Mouse (Mus musculus) spleen, adult 2 months (tissue): ENCODE results near the gene Fcrls. TPM values are rescaled to one million over a fixed set of nuclear protein-coding genes. Genes with fewer than 3 reads are reported as not detected.

Source experiments
- DNase-seq, 2 experiments: peaks; one replicate each; pipeline versions ENCODE4 v3.0.0 to v3.0.0-alpha.2; 2012 to 2021; ENCODE audit warnings: low spot score in 2 of 2, low read depth in 1 of 2
- H3K27ac ChIP-seq: fragments of 200-500 bp; 2 replicates; pipeline ENCODE4 v1.5.1; 2012; ENCODE audit warnings: low read length, inconsistent platforms; ENCODE audit not compliant: insufficient read depth
- H3K27me3 ChIP-seq: fragments of 200-500 bp; 2 replicates; pipeline ENCODE4 v1.6.1; 2012; ENCODE audit warnings: mild to moderate bottlenecking, moderate library complexity, low read length, inconsistent platforms; ENCODE audit not compliant: control insufficient read depth, insufficient read depth
- H3K36me3 ChIP-seq: fragments of 200-500 bp; 2 replicates; pipeline ENCODE4 v1.6.1; 2012; ENCODE audit warnings: mild to moderate bottlenecking, low read length, inconsistent platforms; ENCODE audit not compliant: control insufficient read depth, insufficient read depth
- H3K4me1 ChIP-seq: fragments of 200-500 bp; 2 replicates; pipeline ENCODE4 v1.6.1; 2011; ENCODE audit warnings: inconsistent platforms; ENCODE audit not compliant: control insufficient read depth, insufficient read depth, insufficient read length
- H3K4me3 ChIP-seq: fragments of 200-500 bp; 2 replicates; pipeline ENCODE4 v1.5.1; 2011; ENCODE audit warnings: mild to moderate bottlenecking, inconsistent platforms; ENCODE audit not compliant: insufficient read depth, insufficient read length; ENCODE audit errors: extremely low read depth
- CTCF ChIP-seq: fragments of 200-500 bp; IDR thresholded peaks from 2 replicates; pipeline ENCODE4 v1.5.1; 2011; ENCODE audit warnings: mild to moderate bottlenecking, inconsistent platforms; ENCODE audit not compliant: insufficient read depth, insufficient read length, insufficient replicate concordance; ENCODE audit errors: extremely low read depth
- POLR2A ChIP-seq: fragments of 200-500 bp; IDR thresholded peaks from 2 replicates; pipeline ENCODE4 v1.6.1; 2011; ENCODE audit warnings: low read depth, low read length, inconsistent platforms
- WGBS: fragments of 180-500 bp; shearing (Covaris S2); methylation state at CpG from one replicate; pipeline ENCODE4 v1.1.7; 2018; 5-methylcytosine and 5-hydroxymethylcytosine counted together
- polyA plus RNA-seq: library from polyadenylated mRNA; depleted of rRNA; stranded (reverse); fragments of >200 nt; gene quantifications from 2 replicates; pipeline ENCODE4 v1.2.3, GENCODE M21; 2012; rRNA removed

Fcrls gene
- 0.11 TPM in 1 of 2 replicates, not detected in the other for polyA plus RNA-seq

GRCm38 (mm10) chr3:87263436-87263835, at the start of gene Fcrls:
Gene Fcrls, minus strand, starts transcription at chr3:87263738.
- 28% methylated on average over 7 of the region's 7 CpGs for WGBS

DNA sequence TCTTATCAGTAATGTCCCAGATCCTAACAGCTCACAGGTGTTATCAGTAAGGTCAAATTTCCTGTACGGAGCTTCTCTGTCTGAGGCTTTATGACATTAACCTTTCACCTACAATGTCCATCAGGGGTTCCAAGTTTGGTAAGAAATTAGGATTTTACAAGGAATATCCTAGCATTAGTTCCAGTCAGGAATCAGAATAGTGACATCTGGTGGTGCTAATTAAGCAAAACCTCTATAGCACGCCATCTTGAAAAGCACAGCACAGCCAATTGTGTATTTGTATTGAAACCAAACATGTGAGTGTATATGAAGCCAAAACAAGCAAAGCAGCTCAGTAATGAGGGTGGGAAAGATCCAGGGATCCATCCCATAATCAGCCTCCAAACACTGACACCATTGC, 46.4 kb upstream of the Fcrls start:
- Histone ChIP-seq H3K36me3 (no peaks in the 10 kb centered on the region), H3K27me3 (no peaks in the 10 kb centered on the region), H3K4me1 (no peaks in the 10 kb centered on the region), H3K4me3 (no peak overlapping the region), H3K27ac (no peak overlapping the region)
- WGBS, result 84% methylated on average over 2 of the region's 2 CpGs
- DNase-seq, result no peak
- TF ChIP-seq POLR2A (no peak), CTCF (no peak)

More at GRCm38 (mm10) chr3:87263436-87263835, at the start of gene Fcrls:
- TF ChIP-seq POLR2A (no peak), CTCF (no peak)
- no peak for DNase-seq
- H3K36me3 ChIP-seq, result no peaks in the 10 kb centered on the region
- H3K27ac ChIP-seq, result no peak within 1 kb of the TSS
- H3K4me3 ChIP-seq, result no peak within 1 kb of the TSS
- H3K4me1 ChIP-seq, result no peaks in the 10 kb centered on the region; the same call in 1 of the 2 replicates
- H3K27me3 ChIP-seq, result no peaks in the 10 kb centered on the region

DNA sequence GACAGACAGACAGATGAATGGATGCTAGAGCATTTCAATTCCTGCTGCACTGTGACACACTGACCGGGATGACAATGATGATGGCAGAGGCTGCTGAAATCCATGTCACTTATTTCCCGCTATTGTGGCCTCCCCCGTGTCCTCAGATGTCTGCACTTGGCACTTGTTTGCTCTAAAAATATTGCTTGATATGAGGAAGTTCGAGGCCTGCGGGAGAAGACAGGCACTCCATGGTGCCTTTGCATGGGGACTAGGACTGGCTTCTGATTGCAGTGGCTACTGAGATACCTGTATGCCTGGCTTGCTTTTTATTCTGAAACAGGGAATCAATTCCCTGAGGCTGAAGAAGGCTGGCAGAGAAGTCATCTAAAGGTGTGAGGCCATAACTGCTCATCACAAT, 36.4 kb upstream of the Fcrls start:
- Histone ChIP-seq H3K36me3 (no peaks in the 10 kb centered on the region), H3K27ac (no peak overlapping the region), H3K27me3 (no peaks in the 10 kb centered on the region), H3K4me3 (no peak overlapping the region), H3K4me1 (no peaks in the 10 kb centered on the region)
- DNase-seq, result no peak
- WGBS, result 40% methylated on average over 5 of the region's 5 CpGs
- no peak for TF ChIP-seq POLR2A

- Histone ChIP-seq H3K27me3 (no peaks in the 10 kb centered on the region), H3K4me3 (no peak overlapping the region), H3K27ac (no peak overlapping the region), H3K4me1 (no peaks in the 10 kb centered on the region; the same call in none of the 2 replicates), H3K36me3 (no peaks in the 10 kb centered on the region)
- 4% methylated on average over 2 of the region's 2 CpGs for WGBS
- peak in 1 of 2 experiments; percentile 29 for DNase-seq
- TF ChIP-seq CTCF, result no peak
Measured at GRCm38 (mm10) chr3:87274372-87274771, 10.8 kb upstream of the Fcrls start.

DNA sequence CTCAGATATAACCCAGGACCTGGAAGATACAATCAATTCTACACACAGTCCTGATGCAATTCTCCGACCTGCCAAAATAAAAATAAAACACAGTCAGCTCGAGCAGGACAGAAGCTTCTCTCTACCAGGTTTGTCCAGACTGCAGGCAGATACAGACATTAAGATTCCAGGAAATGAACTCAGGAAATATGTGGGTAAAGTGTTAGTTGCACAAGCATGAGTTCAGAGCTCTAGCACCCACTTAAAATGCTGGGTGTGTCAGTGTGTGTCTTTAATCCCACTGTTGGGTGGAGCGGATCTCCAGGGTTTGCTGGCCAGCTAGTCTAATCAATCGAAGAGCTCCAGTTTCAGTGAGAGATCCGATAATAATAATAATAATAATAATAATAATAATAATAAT, 3.0 kb upstream of the Fcrls start:
- no peaks in the 10 kb centered on the region for H3K36me3 ChIP-seq
- TF ChIP-seq POLR2A (no peak), CTCF (no peak)
- 42% methylated on average over 5 of the region's 5 CpGs for WGBS
- no peaks in the 10 kb centered on the region; the same call in 1 of the 2 replicates for H3K4me1 ChIP-seq
- H3K27me3 ChIP-seq, result no peaks in the 10 kb centered on the region
- DNase-seq, result no peak
- no peak overlapping the region for H3K27ac ChIP-seq
- no peak overlapping the region for H3K4me3 ChIP-seq

DNA sequence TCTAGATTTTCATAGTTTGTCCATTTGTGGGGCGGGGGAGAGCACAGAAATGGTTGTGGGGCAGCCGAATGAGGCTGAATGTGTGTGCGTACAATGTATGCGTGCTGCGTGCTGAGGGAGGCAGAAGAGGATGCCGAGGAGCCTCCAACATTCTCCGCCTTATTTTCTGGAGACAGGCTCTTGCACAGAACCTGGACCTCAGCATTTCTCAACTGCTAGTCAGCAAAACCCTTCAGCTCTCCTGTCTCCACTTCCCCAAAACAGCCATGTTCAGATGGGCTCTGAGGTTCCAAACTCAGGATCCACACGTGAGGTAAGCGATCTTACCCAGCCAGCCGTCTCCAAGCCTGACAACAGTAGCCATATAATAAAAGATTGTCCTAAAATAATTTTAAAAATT, 8.3 kb downstream of the Fcrls start:
- Histone ChIP-seq H3K4me3 (no peak overlapping the region), H3K27ac (no peak overlapping the region), H3K27me3 (no peaks in the 10 kb centered on the region), H3K4me1 (no peaks in the 10 kb centered on the region), H3K36me3 (no peaks in the 10 kb centered on the region)
- TF ChIP-seq CTCF (no peak), POLR2A (no peak)
- WGBS, result 82% methylated on average over 10 of the region's 10 CpGs
- no peak for DNase-seq

- Histone ChIP-seq H3K4me3 (no peak overlapping the region), H3K27ac (no peak overlapping the region), H3K4me1 (no peaks in the 10 kb centered on the region), H3K27me3 (no peaks in the 10 kb centered on the region), H3K36me3 (no peaks in the 10 kb centered on the region)
- DNase-seq, result no peak
- no peak for TF ChIP-seq POLR2A
- TF ChIP-seq CTCF, result no peak
- 84% methylated on average over 6 of the region's 6 CpGs for WGBS
Measured at GRCm38 (mm10) chr3:87249571-87249970, 14.0 kb downstream of the Fcrls start.

GRCm38 (mm10) chr3:87247292-87247691, 16.2 kb downstream of the Fcrls start:
- H3K27me3 ChIP-seq, result no peaks in the 10 kb centered on the region

More at GRCm38 (mm10) chr3:87247292-87247691, 16.2 kb downstream of the Fcrls start:
- Histone ChIP-seq H3K4me1 (no peaks in the 10 kb centered on the region), H3K36me3 (no peaks in the 10 kb centered on the region), H3K4me3 (no peak overlapping the region), H3K27ac (no peak overlapping the region)
- no peak for DNase-seq
- 68% methylated on average over 3 of the region's 3 CpGs for WGBS
- TF ChIP-seq POLR2A, result no peak
- TF ChIP-seq CTCF, result no peak
